Comparison of ENCODE assay signal across 8 mouse cellular contexts in the genomic region with DNA sequence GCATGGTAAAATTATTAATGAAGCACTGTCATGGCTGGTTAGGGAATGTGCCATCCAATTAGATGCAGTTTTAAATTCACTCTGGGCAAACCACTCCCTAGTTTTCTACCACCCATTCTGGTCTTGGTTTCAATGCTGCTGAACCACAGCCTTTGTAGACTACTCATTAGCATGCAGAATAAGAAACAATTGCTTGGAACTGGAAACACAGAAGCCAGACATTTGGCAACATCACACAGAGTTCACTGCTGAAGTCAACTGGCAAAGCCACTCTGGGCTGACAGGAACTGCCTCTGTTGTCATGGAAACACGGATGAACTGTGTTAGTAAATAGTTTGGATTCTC. TPM values are rescaled to one million over a fixed set of nuclear protein-coding genes. Genes with fewer than 3 reads are reported as not detected.
DNase-seq lines count a peak whose midpoint lies in the region; ATAC-seq and TF ChIP-seq lines count a peak whose summit lies in the region.

No protein-coding gene starts in this region.

- peaks cover 8% of the 10 kb centered on the region; the same call in 1 of the 2 replicates for H3K4me1 ChIP-seq in cerebellum, adult 2 months (ENCODE audit: control insufficient read depth, insufficient read depth, low read length)
- peaks cover 21% of the 10 kb centered on the region for H3K4me1 ChIP-seq in hindbrain, embryonic 12.5 days
- peaks cover 5% of the 10 kb centered on the region; the same call in 1 of the 2 replicates for H3K4me1 ChIP-seq in kidney, embryonic 16.5 days (ENCODE audit: insufficient read depth, low read length)

- no peaks in the 10 kb centered on the region for H3K36me3 ChIP-seq in hindbrain, embryonic 12.5 days
- no peaks in the 10 kb centered on the region for H3K36me3 ChIP-seq in kidney, embryonic 16.5 days (ENCODE audit: insufficient read depth, low read length)

- WGBS in cerebellum, adult 2 months: 2% methylated on average over 1 of the region's 1 CpGs
- WGBS in hindbrain, embryonic 12.5 days: 29% methylated on average over 1 of the region's 1 CpGs
- WGBS in kidney, embryonic 16.5 days: 39% methylated on average over 1 of the region's 1 CpGs

- H3K9me3 ChIP-seq in hindbrain, embryonic 12.5 days (replicated peaks): no peaks in the 10 kb centered on the region
- no peaks in the 10 kb centered on the region for H3K9me3 ChIP-seq in kidney, embryonic 16.5 days (ENCODE audit: low read length)

- peak; percentile 8 for DNase-seq in adipocyte (ENCODE audit: low spot score)
- peak in 1 of 2 experiments; percentile 76 for DNase-seq in cerebellum, adult 2 months
- DNase-seq in mesoderm, embryonic 11.5 days (ENCODE audit: low read depth, low spot score): peak; percentile 69
- no peak for DNase-seq in urinary bladder, adult 2 months (ENCODE audit: low spot score)
- no peak for DNase-seq in c-Kit-positive CD71-positive TER-119-positive erythroid progenitor cells, embryonic 14.5 days (ENCODE audit: low spot score)

- no peak overlapping the region for H3K4me3 ChIP-seq in cerebellum, adult 2 months (replicated peaks; ENCODE audit: insufficient read depth, low read depth, low read length)
- no peak overlapping the region for H3K4me3 ChIP-seq in hindbrain, embryonic 12.5 days
- H3K4me3 ChIP-seq in kidney, embryonic 16.5 days (ENCODE audit: low read length): no peak overlapping the region

- peak overlapping the region; percentile 23; the same call in 1 of the 2 replicates for H3K4me2 ChIP-seq in hindbrain, embryonic 12.5 days (replicated peaks)
- H3K4me2 ChIP-seq in kidney, embryonic 16.5 days (replicated peaks; ENCODE audit: low read depth, low read length): no peak overlapping the region

- no peaks in the 10 kb centered on the region for H3K27me3 ChIP-seq in cerebellum, adult 2 months (ENCODE audit: control insufficient read depth, insufficient read depth, low read length)
- no peaks in the 10 kb centered on the region for H3K27me3 ChIP-seq in hindbrain, embryonic 12.5 days
- H3K27me3 ChIP-seq in kidney, embryonic 16.5 days (ENCODE audit: insufficient read depth, low read length): no peaks in the 10 kb centered on the region

- no peak for TF ChIP-seq POLR2A in cerebellum, adult 2 months (IDR thresholded peaks at IDR 0.05; ENCODE audit: borderline replicate concordance, insufficient read depth, low read length)

- no peak for TF ChIP-seq CTCF in cerebellum, adult 2 months (IDR thresholded peaks at IDR 0.05; ENCODE audit: borderline replicate concordance, insufficient read depth, low read depth, low read length)

- 0 out of 2 replicates have a peak overlapping the region, but pooled peaks have one; percentile 28 for H3K27ac ChIP-seq in cerebellum, adult 2 months (ENCODE audit: insufficient read depth, low read length)
- peak overlapping the region; percentile 89 for H3K27ac ChIP-seq in hindbrain, embryonic 12.5 days
- H3K27ac ChIP-seq in kidney, embryonic 16.5 days (ENCODE audit: low read length): no peak overlapping the region

- no peak overlapping the region for H3K9ac ChIP-seq in hindbrain, embryonic 12.5 days
- no peak overlapping the region for H3K9ac ChIP-seq in kidney, embryonic 16.5 days (replicated peaks; ENCODE audit: low read length)

- peak; percentile 90 for ATAC-seq in hindbrain, embryonic 12.5 days (ENCODE audit: low FRiP score)
- no peak for ATAC-seq in granulocyte monocyte progenitor cell, adult 5-6 weeks (replicated peaks; ENCODE audit: poor library complexity, severe bottlenecking)
- no peak for ATAC-seq in kidney, embryonic 16.5 days (ENCODE audit: low FRiP score, low TSS enrichment)

RNA-seq across cellular contexts. Expression of gene Mapk10, which starts 50.0 kb away (rescaled TPM):
- 157 and 167 TPM in 2 replicates for polyA plus RNA-seq in cerebellum, adult 2 months (2012; rRNA removed)
- 77.6 and 91.8 TPM in 2 replicates for polyA plus RNA-seq in hindbrain, embryonic 12.5 days (2016; fragmentation: Nextera tagmentation; extraction: Ambion mirVana)
- polyA plus RNA-seq in urinary bladder, adult 2 months (2012; rRNA removed): 0.29 and 0.45 TPM in 2 replicates
- total RNA-seq in granulocyte monocyte progenitor cell, adult 5-6 weeks (2014; fragmentation: Nextera tagmentation): not detected in 2 replicates
- not detected in 2 replicates for total RNA-seq in granulocyte monocyte progenitor cell, adult 5-6 weeks (2017)
- 0.64 and 1.1 TPM in 2 replicates for polyA plus RNA-seq in kidney, embryonic 16.5 days (2015; fragmentation: Nextera tagmentation; extraction: Ambion mirVana)

Comparison
In these comparisons a context has a peak if more than half of its experiments do, and no peak if none do; other contexts are left out.
1. DNase-seq: peak in adipocyte (single experiment) and mesoderm, embryonic 11.5 days (single experiment); none in urinary bladder, adult 2 months (single experiment) and c-Kit-positive CD71-positive TER-119-positive erythroid progenitor cells, embryonic 14.5 days (single experiment).
2. RNA of gene Mapk10, which starts 50.0 kb away (polyA plus RNA-seq): 157 to 167 TPM in cerebellum, adult 2 months and 77.6 to 91.8 TPM in hindbrain, embryonic 12.5 days; 0.64 to 1.1 TPM in kidney, embryonic 16.5 days and 0.29 to 0.45 TPM in urinary bladder, adult 2 months; every median in the first group is over 10 times any median in the second.